Mouse (Mus musculus) forebrain, embryonic 15.5 days (tissue): ENCODE measurements at regions not wholly inside any gene's neighbourhood (a gene's known extent, or its start where the extent isn't known, plus 50 kb on each side); places are given as distances from the start of the nearest gene placed in this dataset.
A peak's percentile ranks its signal among the peaks of the same experiment; 100 is the strongest.

Experiments used
- ATAC-seq: fragments of 200-750 bp; cut with Nextera tagmentation; replicated peaks from 2 replicates; pipeline ENCODE4 v1.8.0; 2017; ENCODE audit warnings: mild to moderate bottlenecking, moderate TSS enrichment, moderate library complexity
- H3K27ac ChIP-seq: fragments of 300-500 bp; sonication (generic); replicated peaks from 2 replicates; pipeline ENCODE4 v1.5.1; 2015; ENCODE audit warnings: mild to moderate bottlenecking, inconsistent platforms
- H3K27me3 ChIP-seq: fragments of 300-500 bp; sonication (generic); 2 replicates; pipeline ENCODE4 v1.6.1; 2015; ENCODE audit warnings: inconsistent platforms
- H3K36me3 ChIP-seq: fragments of 300-500 bp; sonication (generic); 2 replicates; pipeline ENCODE4 v1.6.1; 2015; ENCODE audit warnings: mild to moderate bottlenecking, inconsistent platforms
- H3K4me1 ChIP-seq: fragments of 300-500 bp; sonication (generic); 2 replicates; pipeline ENCODE4 v1.6.1; 2015; ENCODE audit warnings: inconsistent platforms
- H3K4me2 ChIP-seq: fragments of 300-500 bp; sonication (generic); replicated peaks from 2 replicates; pipeline ENCODE4 v1.6.1; 2015; ENCODE audit warnings: mild to moderate bottlenecking, inconsistent platforms
- H3K4me3 ChIP-seq: fragments of 300-500 bp; sonication (generic); 2 replicates; pipeline ENCODE4 v1.5.1; 2015; ENCODE audit warnings: mild to moderate bottlenecking, inconsistent platforms
- H3K9ac ChIP-seq: fragments of 300-500 bp; sonication (generic); replicated peaks from 2 replicates; pipeline ENCODE4 v1.6.1; 2015; ENCODE audit warnings: mild to moderate bottlenecking, inconsistent platforms
- H3K9me3 ChIP-seq: fragments of 300-500 bp; sonication (generic); 2 replicates; pipeline ENCODE4 v1.6.1; 2016; ENCODE audit warnings: inconsistent platforms
- WGBS: fragments of 180-500 bp; shearing (Covaris S2); methylation state at CpG from one replicate; pipeline ENCODE4 v1.1.7; 2015; ENCODE audit warnings: mixed read lengths; 5-methylcytosine and 5-hydroxymethylcytosine counted together

DNA sequence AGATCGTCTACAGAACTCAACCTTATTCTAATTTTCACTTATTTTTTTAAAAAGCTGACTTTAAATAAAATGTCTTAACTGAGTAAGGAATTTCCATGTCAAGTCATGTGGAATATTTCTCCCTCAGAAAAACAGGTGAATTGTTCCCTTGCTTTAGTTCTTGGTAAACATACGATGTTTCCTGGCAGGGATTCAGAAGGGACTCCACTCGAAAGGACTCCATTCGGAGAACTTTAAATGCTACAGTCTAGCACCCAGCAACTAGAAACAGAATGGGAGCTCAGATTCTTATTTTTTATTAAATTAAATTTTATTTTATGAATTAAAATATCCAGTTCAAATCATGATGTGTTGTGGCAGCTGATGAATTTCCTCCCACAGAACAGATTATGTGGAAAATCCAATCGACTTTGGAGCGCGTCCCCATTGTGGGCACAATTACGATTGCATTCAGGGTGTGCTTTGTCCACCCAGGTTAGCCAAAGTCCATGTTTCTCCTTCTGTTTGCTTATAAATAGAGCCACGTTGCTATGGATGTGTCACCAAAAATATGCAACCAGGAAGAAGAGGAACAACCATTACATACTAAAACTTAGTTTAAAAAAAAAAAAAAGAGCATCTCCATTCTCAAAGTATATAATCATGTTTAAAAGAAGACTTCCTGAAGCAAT is 230.5 kb upstream of the Fat1 start:
- no peak for ATAC-seq
- 79% methylated on average over 9 of the region's 9 CpGs for WGBS
- Histone ChIP-seq H3K4me3 (no peak overlapping the region), H3K36me3 (no peaks in the 10 kb centered on the region), H3K4me2 (no peak overlapping the region), H3K27ac (no peak overlapping the region), H3K4me1 (no peaks in the 10 kb centered on the region), H3K27me3 (no peaks in the 10 kb centered on the region), H3K9ac (no peak overlapping the region), H3K9me3 (no peaks in the 10 kb centered on the region)

DNA sequence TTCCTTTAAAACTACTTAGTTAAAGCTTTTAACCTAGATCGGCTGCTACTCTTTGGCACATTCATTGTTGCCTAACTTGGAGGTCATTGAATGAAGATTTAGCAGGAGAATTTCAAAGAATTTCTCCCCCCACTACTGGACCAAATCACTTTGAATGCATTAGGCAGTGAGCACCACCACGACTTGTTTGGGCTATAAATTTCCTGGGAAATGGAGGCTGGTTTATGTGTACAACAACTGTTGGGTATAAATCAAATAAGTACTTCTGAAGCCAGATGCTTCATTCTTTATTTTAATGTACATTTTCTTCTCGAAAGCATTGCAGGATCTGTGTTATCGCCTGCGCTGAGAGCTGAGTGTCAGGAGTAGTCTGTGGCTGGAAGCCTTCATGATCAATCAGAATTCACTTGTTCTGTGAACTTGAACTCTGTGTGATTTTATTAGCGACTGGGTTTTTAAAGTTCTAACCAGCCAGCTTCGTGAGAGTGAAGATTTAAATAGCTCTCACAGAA is 226.5 kb upstream of the Fat1 start:
- WGBS, result 65% methylated on average over 7 of the region's 7 CpGs
- Histone ChIP-seq H3K27me3 (no peaks in the 10 kb centered on the region), H3K4me1 (no peaks in the 10 kb centered on the region), H3K9ac (no peak overlapping the region), H3K27ac (no peak overlapping the region), H3K4me3 (no peak overlapping the region), H3K9me3 (no peaks in the 10 kb centered on the region), H3K4me2 (no peak overlapping the region), H3K36me3 (no peaks in the 10 kb centered on the region)
- no peak for ATAC-seq

DNA sequence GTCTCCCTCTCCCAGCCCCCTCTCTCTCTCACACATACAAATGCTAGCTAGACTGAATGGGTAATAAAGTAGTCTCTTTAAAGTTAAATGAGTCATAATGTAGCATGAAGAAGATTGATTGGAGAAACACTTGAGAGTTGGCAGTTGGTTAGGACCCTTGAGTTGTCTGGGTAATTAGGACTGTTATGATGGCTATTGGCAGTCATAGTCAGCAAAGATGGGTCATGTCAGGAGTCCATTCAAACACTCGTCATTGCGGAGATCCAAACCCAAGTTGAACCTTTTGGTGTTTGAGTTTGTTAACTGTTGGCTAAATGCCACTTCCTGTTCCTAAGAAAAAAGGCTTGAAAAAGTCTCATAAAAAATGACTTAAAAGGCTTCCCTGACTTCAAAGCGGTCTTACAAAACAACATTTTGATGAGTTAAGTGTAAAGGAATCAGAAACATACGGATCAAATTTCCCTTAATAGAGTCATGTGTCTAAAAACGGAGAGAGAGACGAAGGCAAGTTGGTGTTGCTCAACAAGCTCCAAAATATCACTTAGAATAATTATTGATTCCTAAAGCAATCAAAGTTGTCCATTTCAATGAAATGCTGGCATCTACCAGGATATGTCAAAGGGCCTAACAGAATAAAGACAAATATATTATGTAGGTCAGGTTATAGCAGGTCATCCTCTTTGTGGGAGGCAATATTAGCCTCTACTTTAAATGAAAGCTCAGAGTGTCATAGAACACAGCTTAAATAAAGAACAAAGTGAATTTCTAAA is 225.9 kb upstream of the Fat1 start:
- no peaks in the 10 kb centered on the region for H3K9me3 ChIP-seq
- no peak overlapping the region for H3K27ac ChIP-seq
- 53% methylated on average over 6 of the region's 6 CpGs for WGBS
- no peaks in the 10 kb centered on the region for H3K36me3 ChIP-seq
- ATAC-seq, result no peak
- no peak overlapping the region for H3K4me2 ChIP-seq
- no peak overlapping the region for H3K9ac ChIP-seq
- no peaks in the 10 kb centered on the region for H3K4me1 ChIP-seq
- no peak overlapping the region for H3K4me3 ChIP-seq
- no peaks in the 10 kb centered on the region for H3K27me3 ChIP-seq

DNA sequence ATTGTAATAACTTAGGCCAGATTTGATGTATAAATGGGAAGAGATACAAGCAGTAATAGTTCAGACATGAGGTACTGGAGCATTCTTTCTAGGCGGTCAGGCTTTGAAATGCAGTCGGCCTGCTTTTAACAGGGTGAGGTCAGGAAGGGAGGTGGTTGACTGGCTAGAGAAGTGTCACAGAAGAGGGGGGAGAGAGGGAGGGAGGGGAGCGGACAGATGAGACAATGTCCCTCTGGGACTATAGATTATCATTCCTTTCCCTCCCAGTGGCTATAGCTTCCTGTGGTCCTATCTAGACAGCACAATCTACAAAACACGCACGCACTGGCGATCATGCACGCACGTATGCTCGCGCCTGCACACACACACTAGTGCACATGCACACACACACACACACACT is 200.7 kb upstream of the Fat1 start:
- Histone ChIP-seq H3K4me3 (no peak overlapping the region), H3K4me2 (no peak overlapping the region), H3K4me1 (no peaks in the 10 kb centered on the region), H3K36me3 (no peaks in the 10 kb centered on the region), H3K27me3 (no peaks in the 10 kb centered on the region), H3K9ac (no peak overlapping the region), H3K27ac (no peak overlapping the region), H3K9me3 (no peaks in the 10 kb centered on the region)
- WGBS, result 93% methylated on average over 10 of the region's 10 CpGs
- ATAC-seq, result no peak

DNA sequence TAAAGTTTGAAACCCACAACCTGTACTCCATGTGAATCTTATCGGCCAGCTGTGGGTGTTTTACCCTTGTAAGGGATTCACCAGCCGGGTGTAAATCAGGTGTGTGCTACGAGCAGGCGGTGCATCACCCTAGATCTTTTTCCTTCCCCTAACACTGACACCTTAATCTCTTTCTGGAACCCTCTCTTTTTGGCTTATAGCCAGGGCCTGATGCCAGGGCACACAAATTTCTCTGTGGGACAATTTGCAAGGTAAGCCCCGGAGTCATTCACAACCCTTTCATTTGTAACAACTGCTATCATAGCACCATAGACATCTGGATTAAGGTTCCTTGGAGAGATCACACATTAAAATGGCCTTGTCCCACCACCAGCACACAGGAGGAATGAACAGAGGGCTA is 199.4 kb upstream of the Fat1 start:
- Histone ChIP-seq H3K27me3 (no peaks in the 10 kb centered on the region), H3K27ac (no peak overlapping the region), H3K36me3 (no peaks in the 10 kb centered on the region), H3K4me3 (no peak overlapping the region), H3K9ac (no peak overlapping the region), H3K9me3 (no peaks in the 10 kb centered on the region), H3K4me1 (no peaks in the 10 kb centered on the region), H3K4me2 (no peak overlapping the region)
- no peak for ATAC-seq
- 73% methylated on average over 5 of the region's 5 CpGs for WGBS

DNA sequence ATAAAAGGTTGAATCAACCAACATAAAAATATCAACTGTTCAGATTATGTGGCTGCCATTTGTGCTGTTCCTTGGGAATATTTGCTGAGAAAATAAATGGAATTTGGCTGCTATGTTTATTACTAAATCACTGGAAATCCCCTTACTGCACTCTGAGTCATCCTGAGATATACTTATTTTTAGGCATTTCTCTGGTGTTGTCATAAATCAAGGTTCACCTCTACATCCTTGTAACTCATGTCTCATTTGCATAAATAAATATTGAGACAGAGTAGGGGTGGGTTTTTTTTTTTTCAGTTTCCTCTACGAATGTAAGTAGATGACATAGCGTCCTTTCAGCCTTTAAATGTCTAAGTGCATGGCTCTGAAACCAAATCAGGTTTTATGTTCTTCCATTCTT is 191.9 kb upstream of the Fat1 start:
- H3K4me2 ChIP-seq, result no peak overlapping the region
- H3K27ac ChIP-seq, result no peak overlapping the region
- WGBS, result 87% methylated on average over 2 of the region's 2 CpGs
- no peak for ATAC-seq
- no peaks in the 10 kb centered on the region for H3K27me3 ChIP-seq
- no peak overlapping the region for H3K4me3 ChIP-seq
- H3K9ac ChIP-seq, result no peak overlapping the region
- H3K9me3 ChIP-seq, result no peaks in the 10 kb centered on the region
- peaks cover 12% of the 10 kb centered on the region; the same call in 1 of the 2 replicates for H3K4me1 ChIP-seq
- no peaks in the 10 kb centered on the region for H3K36me3 ChIP-seq

DNA sequence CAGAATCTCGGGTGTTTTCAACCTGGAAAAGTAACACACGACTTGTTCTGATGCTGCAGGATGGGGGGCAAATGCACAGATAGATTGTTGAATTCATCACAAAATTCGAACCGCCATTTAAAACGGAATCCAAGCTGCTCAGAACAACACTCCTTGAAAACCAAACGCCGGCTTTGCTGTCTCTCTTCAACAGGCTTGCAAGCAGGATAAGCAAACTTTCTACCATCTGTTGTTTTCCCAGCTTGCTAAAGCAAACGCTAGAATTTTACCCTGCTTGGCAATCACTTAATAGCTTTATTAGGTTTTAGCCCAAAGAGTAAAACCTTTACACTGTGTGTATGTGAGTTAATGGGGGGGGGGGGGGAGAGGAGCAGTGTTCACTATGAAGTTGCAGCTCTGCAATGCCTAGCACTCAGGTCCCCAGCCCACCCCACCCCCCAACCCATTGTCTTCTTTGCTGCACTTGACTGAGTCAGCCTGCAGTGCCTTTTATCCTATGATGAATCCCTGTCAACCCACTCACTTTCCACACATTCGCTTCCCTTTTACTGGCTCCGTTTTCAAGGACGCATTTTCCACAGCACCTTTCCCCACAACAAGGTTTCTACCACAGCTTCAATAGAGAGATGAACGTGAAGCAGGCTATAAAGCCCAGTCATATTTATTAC is 190.1 kb upstream of the Fat1 start:
- Histone ChIP-seq H3K36me3 (no peaks in the 10 kb centered on the region), H3K27me3 (no peaks in the 10 kb centered on the region), H3K4me3 (no peak overlapping the region), H3K4me1 (peaks cover 12% of the 10 kb centered on the region; the same call in 1 of the 2 replicates), H3K27ac (no peak overlapping the region), H3K9me3 (no peaks in the 10 kb centered on the region), H3K9ac (no peak overlapping the region), H3K4me2 (no peak overlapping the region)
- 52% methylated on average over 12 of the region's 12 CpGs for WGBS
- ATAC-seq, result peak; percentile 75

DNA sequence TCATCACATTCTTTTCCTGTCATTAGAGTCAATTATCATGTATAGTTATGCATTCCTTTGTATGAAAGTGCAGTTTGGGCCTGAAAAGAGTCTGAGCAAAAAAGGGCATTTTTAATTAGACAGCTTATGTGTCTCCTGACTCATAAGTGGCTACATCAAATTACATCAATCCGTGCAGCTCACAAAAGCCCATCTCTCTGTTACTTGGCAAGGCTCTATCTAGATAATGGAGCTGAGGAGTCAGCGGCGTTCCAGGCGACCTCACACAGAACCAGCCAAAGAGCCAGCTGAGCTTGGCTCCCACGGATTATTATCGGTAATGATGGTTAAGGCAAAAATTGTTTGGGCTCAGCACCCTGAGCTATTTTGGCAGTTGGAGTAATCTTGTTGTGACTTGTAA is 176.5 kb upstream of the Fat1 start:
- peak; percentile 51 for ATAC-seq
- H3K36me3 ChIP-seq, result no peaks in the 10 kb centered on the region
- no peaks in the 10 kb centered on the region for H3K27me3 ChIP-seq
- H3K4me2 ChIP-seq, result no peak overlapping the region
- H3K4me3 ChIP-seq, result no peak overlapping the region
- peaks cover 4% of the 10 kb centered on the region; the same call in 1 of the 2 replicates for H3K4me1 ChIP-seq
- no peaks in the 10 kb centered on the region for H3K9me3 ChIP-seq
- WGBS, result 24% methylated on average over 6 of the region's 6 CpGs
- H3K9ac ChIP-seq, result no peak overlapping the region
- H3K27ac ChIP-seq, result no peak overlapping the region

DNA sequence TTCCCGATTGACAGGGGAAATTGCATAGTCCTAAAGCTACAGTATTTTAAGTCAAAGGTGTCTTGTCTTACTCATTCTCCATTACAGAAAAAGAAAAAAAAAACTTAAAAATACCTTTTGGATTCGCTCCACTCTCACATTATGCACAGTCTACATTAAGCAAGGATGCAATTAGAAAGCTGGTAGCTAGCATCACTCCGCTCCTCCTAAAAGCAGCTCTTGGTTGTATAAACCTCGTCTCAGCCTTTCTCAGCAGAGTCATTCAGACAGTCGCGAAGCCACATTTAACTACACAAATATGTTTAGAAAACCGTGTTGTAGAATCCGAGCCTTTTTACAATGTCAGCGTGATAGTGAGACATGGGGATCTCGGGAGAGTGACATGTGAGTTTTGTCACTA is 172.5 kb upstream of the Fat1 start:
- ATAC-seq, result no peak
- Histone ChIP-seq H3K9me3 (no peaks in the 10 kb centered on the region), H3K4me3 (no peak overlapping the region), H3K4me2 (no peak overlapping the region), H3K9ac (no peak overlapping the region), H3K36me3 (no peaks in the 10 kb centered on the region), H3K4me1 (peaks cover 4% of the 10 kb centered on the region; the same call in 1 of the 2 replicates), H3K27ac (no peak overlapping the region), H3K27me3 (no peaks in the 10 kb centered on the region)
- WGBS, result 86% methylated on average over 10 of the region's 10 CpGs

DNA sequence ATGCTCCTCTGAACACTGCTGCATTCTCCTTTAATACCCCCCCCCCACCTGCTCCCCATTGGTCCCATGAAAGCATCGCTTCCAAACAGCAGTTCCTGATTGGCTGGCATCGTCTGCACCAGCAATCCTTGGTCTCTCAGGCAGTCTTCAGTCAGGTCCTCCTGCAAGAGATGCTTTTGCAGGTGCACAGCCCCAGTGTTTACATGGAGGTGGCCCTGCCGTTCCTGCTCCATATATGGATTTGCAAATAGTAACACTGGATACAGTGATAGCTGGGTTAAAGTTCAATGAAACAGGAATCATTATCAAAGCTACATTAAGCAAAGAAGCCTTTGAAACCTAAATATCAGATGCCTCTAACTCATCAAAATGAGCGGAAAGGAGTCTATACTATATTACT is 170.1 kb upstream of the Fat1 start:
- H3K27me3 ChIP-seq, result no peaks in the 10 kb centered on the region
- H3K9ac ChIP-seq, result no peak overlapping the region
- H3K4me3 ChIP-seq, result no peak overlapping the region
- H3K36me3 ChIP-seq, result no peaks in the 10 kb centered on the region
- ATAC-seq, result no peak
- no peaks in the 10 kb centered on the region for H3K9me3 ChIP-seq
- H3K4me2 ChIP-seq, result no peak overlapping the region
- WGBS, result 89% methylated on average over 4 of the region's 4 CpGs
- H3K4me1 ChIP-seq, result no peaks in the 10 kb centered on the region
- no peak overlapping the region for H3K27ac ChIP-seq

DNA sequence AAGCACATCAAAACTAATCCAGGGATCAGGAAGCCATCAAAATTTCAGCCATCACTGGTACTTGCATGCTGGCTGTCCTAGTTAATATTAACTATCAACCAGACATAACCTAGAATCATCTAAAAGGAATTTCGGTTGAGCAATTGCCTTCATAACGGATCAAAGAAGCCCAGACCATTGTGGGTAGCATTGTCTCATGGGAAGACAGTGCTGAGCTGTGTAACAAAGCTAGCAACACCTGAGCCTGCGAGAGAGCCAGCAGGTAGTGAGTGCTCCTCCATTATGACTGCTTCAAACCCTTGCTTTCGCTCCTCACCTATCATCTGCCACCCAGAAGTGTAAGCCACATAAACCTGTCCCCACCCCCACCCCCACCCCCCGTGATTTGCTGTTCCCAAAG is 169.6 kb upstream of the Fat1 start:
- ATAC-seq, result no peak
- 77% methylated on average over 5 of the region's 5 CpGs for WGBS

DNA sequence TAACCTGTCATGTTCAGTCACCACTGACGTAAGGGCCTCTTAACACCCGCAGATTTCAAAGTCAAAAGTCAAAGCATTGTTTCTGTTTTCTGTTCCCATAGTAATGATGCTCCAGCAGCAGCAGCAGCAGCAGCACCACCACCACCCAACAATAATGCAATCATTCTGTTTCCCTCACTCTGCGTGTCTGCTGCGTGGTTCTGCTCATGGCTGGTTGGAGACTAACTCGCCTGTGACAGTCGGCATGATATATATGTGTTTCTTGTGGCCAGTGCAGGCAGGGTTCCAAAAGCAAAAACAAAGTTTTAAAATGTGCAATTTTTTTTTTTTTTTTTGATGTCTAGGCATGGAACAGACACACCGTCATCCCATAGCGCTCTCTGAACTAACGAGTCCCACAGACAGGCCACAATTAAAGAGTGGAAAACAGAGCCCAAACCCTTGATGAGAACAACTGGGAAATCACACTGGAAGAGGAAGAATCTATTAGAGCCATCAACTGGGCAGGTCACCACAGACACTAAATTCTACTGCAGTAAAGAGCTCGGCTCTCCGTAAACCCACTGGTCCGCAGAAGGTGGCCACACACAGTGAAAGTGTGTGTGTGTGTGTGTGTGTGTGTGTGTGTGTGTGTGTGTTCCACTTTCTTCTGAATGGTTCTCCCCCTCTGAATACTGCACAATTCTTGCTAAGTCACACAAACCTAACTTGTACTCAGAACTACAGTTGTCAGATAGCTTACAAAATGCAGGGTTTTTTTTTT is 169.0 kb upstream of the Fat1 start:
- Histone ChIP-seq H3K9me3 (no peaks in the 10 kb centered on the region), H3K4me3 (no peak overlapping the region), H3K9ac (no peak overlapping the region), H3K27me3 (no peaks in the 10 kb centered on the region), H3K4me1 (no peaks in the 10 kb centered on the region), H3K4me2 (no peak overlapping the region), H3K27ac (no peak overlapping the region), H3K36me3 (no peaks in the 10 kb centered on the region)
- 66% methylated on average over 12 of the region's 12 CpGs for WGBS
- no peak for ATAC-seq

More for the DNA sequence above, 169.6 kb upstream of the Fat1 start:
- H3K27ac ChIP-seq, result no peak overlapping the region
- no peak overlapping the region for H3K4me2 ChIP-seq
- no peak overlapping the region for H3K9ac ChIP-seq
- H3K27me3 ChIP-seq, result no peaks in the 10 kb centered on the region
- H3K9me3 ChIP-seq, result no peaks in the 10 kb centered on the region
- H3K4me1 ChIP-seq, result no peaks in the 10 kb centered on the region
- no peaks in the 10 kb centered on the region for H3K36me3 ChIP-seq
- no peak overlapping the region for H3K4me3 ChIP-seq
